Mouse (Mus musculus) CH12.LX (cell line): ENCODE results near the gene Tekt5.

Experiments used
- CHD1 ChIP-seq: IDR thresholded peaks from 2 replicates; pipeline ENCODE4 v1.6.1; 2012; ENCODE audit warnings: low read depth, low read length, improper control_type of control experiment, inconsistent platforms
- CTCF ChIP-seq, 2 experiments: IDR thresholded peaks in 1 of 2; conservative IDR thresholded peaks in 1 of 2; 2 replicates each; pipeline ENCODE4 v1.5.1; 2011 to 2012; ENCODE audit warnings: low read depth in 2 of 2, low read length in 2 of 2, improper control_type of control experiment in 1 of 2, inconsistent platforms in 1 of 2, mild to moderate bottlenecking in 1 of 2, moderate library complexity in 1 of 2

- TF ChIP-seq CHD1 (no peak), CTCF (conservative IDR thresholded peaks at IDR 0.05 in 1 of 2, IDR thresholded peaks at IDR 0.05 in 1 of 2; ENCODE audit: low read depth in 2 of 2, low read length in 2 of 2) (no peak)
Measured at GRCm38 (mm10) chr16:10369468-10369934, 25.8 kb downstream of the Tekt5 start.
